Mouse (Mus musculus): ENCODE data around the gene Erlin1.

- no peak for TF ChIP-seq POLR2A (IDR thresholded peaks at IDR 0.05; ENCODE audit: insufficient read depth, low read depth, low read length)
- TF ChIP-seq CTCF (IDR thresholded peaks at IDR 0.05) = no peak
Measured at GRCm38 (mm10) chr19:44013862-44014261, 55.7 kb downstream of the Erlin1 start.

All from heart, adult 2 months (tissue).